Mouse (Mus musculus): ENCODE measurements around the gene Nr4a1. TPM values are rescaled to one million over a fixed set of nuclear protein-coding genes. Genes with fewer than 3 reads are reported as not detected.

The Nr4a1 gene
- total RNA-seq, 2 experiments from 2014 or later: 22.5 to 23.1 TPM

- DNase-seq: no peak
Observed at GRCm38 (mm10) chr15:101256463-101257206, 2.6 kb downstream of the Nr4a1 start.

GRCm38 (mm10) chr15:101258420-101258819 lies 4.4 kb downstream of the Nr4a1 start:
- DNase-seq: no peak

GRCm38 (mm10) chr15:101259922-101260321 lies 5.9 kb downstream of the Nr4a1 start:
- no peak for DNase-seq

GRCm38 (mm10) chr15:101260387-101260786 lies 6.3 kb downstream of the Nr4a1 start:
- DNase-seq: peak; percentile 80

GRCm38 (mm10) chr15:101260874-101261622 lies 7.0 kb downstream of the Nr4a1 start:
- no peak for DNase-seq

GRCm38 (mm10) chr15:101262502-101262901 lies 8.4 kb downstream of the Nr4a1 start:
- DNase-seq: no peak

- peak; percentile 96 for DNase-seq
Observed at GRCm38 (mm10) chr15:101266132-101266963, 12.3 kb downstream of the Nr4a1 start.

GRCm38 (mm10) chr15:101267053-101268032 lies 13.3 kb downstream of the Nr4a1 start:
- no peak for DNase-seq

- DNase-seq: no peak
Observed at GRCm38 (mm10) chr15:101270101-101270820, 16.2 kb downstream of the Nr4a1 start.

GRCm38 (mm10) chr15:101271107-101271506 lies 17.0 kb downstream of the Nr4a1 start:
- DNase-seq: no peak

- DNase-seq: no peak
Observed at GRCm38 (mm10) chr15:101271513-101271912, 17.4 kb downstream of the Nr4a1 start.

GRCm38 (mm10) chr15:101274380-101274779 lies 20.3 kb downstream of the Nr4a1 start:
- DNase-seq: no peak

- no peak for DNase-seq
Observed at GRCm38 (mm10) chr15:101277351-101277899, 23.4 kb downstream of the Nr4a1 start.

GRCm38 (mm10) chr15:101278589-101278988 lies 24.5 kb downstream of the Nr4a1 start:
- no peak for DNase-seq

- DNase-seq: no peak
Observed at GRCm38 (mm10) chr15:101279430-101279999, 25.4 kb downstream of the Nr4a1 start.

- DNase-seq: no peak
Observed at GRCm38 (mm10) chr15:101282471-101282870, 28.4 kb downstream of the Nr4a1 start.

GRCm38 (mm10) chr15:101283183-101283910 lies 29.3 kb downstream of the Nr4a1 start:
- no peak for DNase-seq

GRCm38 (mm10) chr15:101283911-101284750 lies 30.1 kb downstream of the Nr4a1 start, which contains the start of gene Atg101:
Gene Atg101, plus strand, starts transcription at chr15:101284272.
- DNase-seq: peak; percentile 91
